Mouse (Mus musculus): ENCODE measurements around the gene Sgpp1. TPM values are rescaled to one million over a fixed set of nuclear protein-coding genes. Genes with fewer than 3 reads are reported as not detected.

Sgpp1 gene
- polyA plus RNA-seq (2021; fragmentation: Nextera tagmentation): 6.0 and 6.3 TPM in 2 replicates
- long read RNA-seq, experiment 1, partial matches to known transcripts: 10 of 10 reads
- long read RNA-seq, experiment 1, other reads (novel, unspliced or antisense): 0 of 10 reads
- long read RNA-seq, experiment 2, transcript Sgpp1-201 (3 exons, 3,323 nt): major isoform, 37 of 47 reads
- long read RNA-seq, experiment 2, partial matches to known transcripts: 9 of 47 reads
- long read RNA-seq, experiment 2, other reads (novel, unspliced or antisense): 0 of 47 reads

GRCm38 (mm10) chr12:75735246-75736200, at the start of gene Sgpp1:
Gene Sgpp1, minus strand, starts transcription at chr12:75735729.

GRCm38 (mm10) chr12:75669258-75670106, 66.0 kb downstream of the Sgpp1 start, which contains the start of gene Wdr89:
Gene Wdr89, minus strand, starts transcription at chr12:75669537.

Other genes starting within 250 kb of the Sgpp1 start
- gene Ppp2r5e, start 139.5 kb downstream of the Sgpp1 start, polyA plus RNA-seq (2021; fragmentation: Nextera tagmentation): 11.4 and 13.7 TPM in 2 replicates
- 5.8 and 5.9 TPM in 2 replicates for gene Wdr89, start 66.2 kb downstream of the Sgpp1 start, polyA plus RNA-seq (2021; fragmentation: Nextera tagmentation)
- gene Syne2, start 82.4 kb upstream of the Sgpp1 start, polyA plus RNA-seq (2021; fragmentation: Nextera tagmentation): 6.6 and 7.9 TPM in 2 replicates

Measured in layer of hippocampus, adult 6 months (tissue).